Mouse (Mus musculus): ENCODE results near the gene Ptk7.

- TF ChIP-seq POLR2A (IDR thresholded peaks at IDR 0.05; ENCODE audit: borderline replicate concordance, extremely low read depth, insufficient read depth, insufficient read length, poor library complexity, severe bottlenecking), result no peak
- TF ChIP-seq CTCF (IDR thresholded peaks at IDR 0.05; ENCODE audit: borderline replicate concordance, extremely low read depth, insufficient read depth, insufficient read length), result no peak
Measured at GRCm38 (mm10) chr17:46593124-46593523, 36.2 kb downstream of the Ptk7 start.
